Mouse (Mus musculus) G1E (cell line): Measurements from ENCODE around the gene Gm10277. TPM values are rescaled to one million over a fixed set of nuclear protein-coding genes. Genes with fewer than 3 reads are reported as not detected.

ENCODE experiments used
- ATAC-seq: 2 replicates; pipeline ENCODE4 v1.8.0; 2016; ENCODE audit warnings: mild to moderate bottlenecking; ENCODE audit not compliant: insufficient number of reproducible peaks, poor library complexity, low FRiP score, severe bottlenecking; ENCODE audit errors: extremely low read depth
- DNase-seq: peaks from one replicate; pipeline ENCODE4 v3.0.0; 2012; ENCODE audit warnings: low spot score
- H3K27me3 ChIP-seq: 2 replicates; pipeline ENCODE4 v1.6.1; 2012; ENCODE audit warnings: mild to moderate bottlenecking, low read length, inconsistent platforms; ENCODE audit not compliant: insufficient read depth
- H3K36me3 ChIP-seq: replicated peaks from 2 replicates; pipeline ENCODE3; 2012; ENCODE audit warnings: mild to moderate bottlenecking, inconsistent platforms
- H3K4me1 ChIP-seq: 2 replicates; pipeline ENCODE4 v1.6.1; 2012; ENCODE audit warnings: low read depth, low read length, inconsistent platforms, mixed read lengths; ENCODE audit not compliant: insufficient read depth
- H3K4me3 ChIP-seq: 2 replicates; pipeline ENCODE4 v1.5.1; 2012; ENCODE audit warnings: low read depth, mild to moderate bottlenecking, inconsistent platforms, low read length, moderate library complexity, mixed read lengths
- H3K9me3 ChIP-seq: replicated peaks from 2 replicates; pipeline ENCODE4 v1.6.1; 2012; ENCODE audit warnings: inconsistent platforms
- CTCF ChIP-seq: IDR thresholded peaks from 2 replicates; pipeline ENCODE4 v1.5.1; 2012; ENCODE audit warnings: low read depth, low read length, inconsistent platforms, mixed read lengths
- GATA1 ChIP-seq: IDR thresholded peaks from 2 replicates; pipeline ENCODE4 v1.6.1; 2012; ENCODE audit warnings: borderline replicate concordance, low read length, inconsistent platforms, mixed read lengths
- GATA2 ChIP-seq: IDR thresholded peaks from 2 replicates; pipeline ENCODE4 v1.6.1; 2012; ENCODE audit warnings: low read depth, low read length, inconsistent platforms, borderline replicate concordance
- POLR2AphosphoS5 ChIP-seq: IDR thresholded peaks from 2 replicates; pipeline ENCODE4 v1.6.1; 2012; ENCODE audit warnings: low read depth, low read length, inconsistent platforms; ENCODE audit not compliant: insufficient replicate concordance
- TAL1 ChIP-seq: conservative IDR thresholded peaks from 2 replicates; pipeline ENCODE4 v1.6.1; 2012; ENCODE audit warnings: low read depth, low read length, inconsistent platforms, mixed read lengths
- polyA plus RNA-seq: library from polyadenylated mRNA; stranded (reverse); fragments of >175 nt; gene quantifications from 2 replicates; pipeline ENCODE4 v1.2.3, GENCODE M21; 2012
- total RNA-seq, 2 experiments: library from RNA; stranded (forward) in 1 of 2; stranded (reverse) in 1 of 2; fragments of 200-1000 nt in 1 of 2; fragments of >200 nt in 1 of 2; fragmentation: Nextera tagmentation in 1 of 2; gene quantifications; 2 replicates each; pipeline ENCODE4 v1.2.3; 2014 to 2017

Gm10277 gene
- total and polyA plus RNA-seq, 3 experiments = 0.33 TPM; not detected in 2

- H3K27me3 ChIP-seq = no peaks in the 10 kb centered on the region
- no peaks in the 10 kb centered on the region for H3K9me3 ChIP-seq
- no peak for DNase-seq
- TF ChIP-seq GATA2 = no peak
- no peak for TF ChIP-seq GATA1
- TF ChIP-seq CTCF = no peak
- no peak for TF ChIP-seq TAL1
- TF ChIP-seq POLR2AphosphoS5 = no peak
- H3K4me3 ChIP-seq = no peak overlapping the region
- ATAC-seq = no peak
- H3K36me3 ChIP-seq = peaks cover 83% of the 10 kb centered on the region
- peaks cover 42% of the 10 kb centered on the region for H3K4me1 ChIP-seq
Observed at GRCm38 (mm10) chr11:77777436-77777835, 10.1 kb downstream of the Gm10277 start.

GRCm38 (mm10) chr11:77775701-77776400 is 11.7 kb downstream of the Gm10277 start:
- no peak for ATAC-seq
- H3K36me3 ChIP-seq = peaks cover 77% of the 10 kb centered on the region

GRCm38 (mm10) chr11:77771879-77772713 is 15.5 kb downstream of the Gm10277 start:
- no peaks in the 10 kb centered on the region for H3K27me3 ChIP-seq
- no peaks in the 10 kb centered on the region for H3K9me3 ChIP-seq
- H3K4me3 ChIP-seq = no peak overlapping the region; the same call in 1 of the 2 replicates
- DNase-seq (peak; percentile 51), ATAC-seq (no peak)
- peaks cover 62% of the 10 kb centered on the region for H3K4me1 ChIP-seq
- TF ChIP-seq TAL1 = no peak
- TF ChIP-seq CTCF = no peak
- TF ChIP-seq GATA1 = no peak
- no peak for TF ChIP-seq GATA2
- no peak for TF ChIP-seq POLR2AphosphoS5
- H3K36me3 ChIP-seq = peaks cover 48% of the 10 kb centered on the region

More at GRCm38 (mm10) chr11:77775701-77776400, 11.7 kb downstream of the Gm10277 start:
- no peaks in the 10 kb centered on the region for H3K27me3 ChIP-seq
- DNase-seq = no peak
- H3K4me1 ChIP-seq = peaks cover 40% of the 10 kb centered on the region
- no peaks in the 10 kb centered on the region for H3K9me3 ChIP-seq
- no peak overlapping the region for H3K4me3 ChIP-seq
- TF ChIP-seq TAL1 (no peak), POLR2AphosphoS5 (no peak), GATA1 (no peak), GATA2 (no peak)

- no peak for TF ChIP-seq POLR2AphosphoS5
- peak; percentile 66 for TF ChIP-seq TAL1
- peaks cover 70% of the 10 kb centered on the region for H3K4me1 ChIP-seq
- peaks cover 32% of the 10 kb centered on the region for H3K36me3 ChIP-seq
- H3K27me3 ChIP-seq = no peaks in the 10 kb centered on the region
- no peaks in the 10 kb centered on the region for H3K9me3 ChIP-seq
- ATAC-seq (no peak), DNase-seq (no peak)
- H3K4me3 ChIP-seq = no peak overlapping the region; the same call in 1 of the 2 replicates
Observed at GRCm38 (mm10) chr11:77770346-77770745, 17.2 kb downstream of the Gm10277 start.

- Histone ChIP-seq H3K27me3 (no peaks in the 10 kb centered on the region), H3K4me3 (no peak overlapping the region; the same call in 1 of the 2 replicates), H3K4me1 (peaks cover 79% of the 10 kb centered on the region), H3K9me3 (no peaks in the 10 kb centered on the region), H3K36me3 (peaks cover 30% of the 10 kb centered on the region)
- ATAC-seq (no peak), DNase-seq (no peak)
- TF ChIP-seq GATA1 (no peak), GATA2 (no peak), TAL1 (no peak), CTCF (no peak), POLR2AphosphoS5 (no peak)
Observed at GRCm38 (mm10) chr11:77769496-77769895, 18.1 kb downstream of the Gm10277 start.

GRCm38 (mm10) chr11:77766351-77767001 is 21.1 kb downstream of the Gm10277 start:
- ATAC-seq (peak; percentile 43), DNase-seq (peak; percentile 72)
- Histone ChIP-seq H3K9me3 (no peaks in the 10 kb centered on the region), H3K4me3 (peak overlapping the region; percentile 79), H3K27me3 (peaks cover 9% of the 10 kb centered on the region), H3K4me1 (peaks cover 77% of the 10 kb centered on the region), H3K36me3 (peaks cover 4% of the 10 kb centered on the region)
- TF ChIP-seq GATA1 (no peak), POLR2AphosphoS5 (no peak), GATA2 (no peak), CTCF (no peak), TAL1 (no peak; the same call in 1 of the 2 replicates)
